Mouse (Mus musculus) MEL (cell line): ENCODE results near the gene Nsmce3. TPM values are rescaled to one million over a fixed set of nuclear protein-coding genes. Genes with fewer than 3 reads are reported as not detected.

Experiments
- DNase-seq: peaks from one replicate; pipeline ENCODE4 v3.0.0; 2011; ENCODE audit warnings: low read depth, low spot score
- H3K27ac ChIP-seq: 2 replicates; pipeline ENCODE4 v1.5.1; 2012; ENCODE audit warnings: low read depth, mild to moderate bottlenecking, control low read depth, low read length, moderate library complexity; ENCODE audit not compliant: control insufficient read depth
- H3K27me3 ChIP-seq, 2 experiments: fragments of 150-350 bp in 1 of 2; sonication (generic) in 1 of 2; 2 replicates each; pipeline ENCODE4 v1.6.1; 2012; ENCODE audit warnings: low read length in 2 of 2, mild to moderate bottlenecking in 2 of 2, improper control_type of control experiment in 1 of 2, moderate library complexity in 1 of 2; ENCODE audit not compliant: insufficient read depth in 2 of 2, control insufficient read depth in 1 of 2
- H3K36me3 ChIP-seq, 2 experiments: 2 replicates each; pipeline ENCODE4 v1.6.1; 2012 to 2014; ENCODE audit warnings: low read length in 2 of 2, improper control_type of control experiment in 1 of 2, inconsistent platforms in 1 of 2, mild to moderate bottlenecking in 1 of 2; ENCODE audit not compliant: insufficient read depth in 2 of 2, control insufficient read depth in 1 of 2
- H3K4me1 ChIP-seq, 2 experiments: fragments of 150-350 bp in 1 of 2; sonication (generic) in 1 of 2; 2 replicates each; pipeline ENCODE4 v1.6.1; 2012; ENCODE audit warnings: low read length in 2 of 2, improper control_type of control experiment in 1 of 2, mild to moderate bottlenecking in 1 of 2; ENCODE audit not compliant: insufficient read depth in 2 of 2, control insufficient read depth in 1 of 2
- H3K4me3 ChIP-seq, 2 experiments: fragments of 150-350 bp in 1 of 2; sonication (generic) in 1 of 2; 2 replicates each; pipeline ENCODE4 v1.5.1; 2012; ENCODE audit warnings: low read depth in 2 of 2, low read length in 2 of 2, mild to moderate bottlenecking in 2 of 2, moderate library complexity in 2 of 2, control low read depth in 1 of 2, improper control_type of control experiment in 1 of 2; ENCODE audit not compliant: control insufficient read depth in 1 of 2, insufficient read depth in 1 of 2
- H3K79me2 ChIP-seq: 2 replicates; pipeline ENCODE4 v1.6.1; 2012; ENCODE audit warnings: mild to moderate bottlenecking, low read length, moderate library complexity; ENCODE audit not compliant: control insufficient read depth, poor library complexity, insufficient read depth
- H3K9ac ChIP-seq: 2 replicates; pipeline ENCODE4 v1.6.1; 2012; ENCODE audit warnings: low read depth, mild to moderate bottlenecking, control low read depth, low read length, moderate library complexity; ENCODE audit not compliant: control insufficient read depth, poor library complexity, severe bottlenecking
- H3K9me3 ChIP-seq: fragments of 150-350 bp; sonication (generic); replicated peaks from 2 replicates; pipeline ENCODE4 v1.6.1; 2012; ENCODE audit warnings: mild to moderate bottlenecking, low read length, improper control_type of control experiment, moderate library complexity; ENCODE audit not compliant: insufficient read depth
- CHD2 ChIP-seq: IDR thresholded peaks from 2 replicates; pipeline ENCODE4 v1.6.1; 2011; ENCODE audit warnings: low read length, improper control_type of control experiment
- ETS1 ChIP-seq: IDR thresholded peaks from 2 replicates; pipeline ENCODE4 v1.6.1; 2012; ENCODE audit warnings: low read depth, mild to moderate bottlenecking, inconsistent platforms, low read length, improper control_type of control experiment, moderate library complexity
- GABPA ChIP-seq: IDR thresholded peaks from 2 replicates; pipeline ENCODE4 v1.6.1; 2012; ENCODE audit warnings: low read depth, mild to moderate bottlenecking, inconsistent platforms, low read length, improper control_type of control experiment, moderate library complexity
- GATA1 ChIP-seq: IDR thresholded peaks from 2 replicates; pipeline ENCODE4 v1.6.1; 2011; ENCODE audit warnings: low read depth, low read length, improper control_type of control experiment
- KAT2A ChIP-seq: conservative IDR thresholded peaks from 2 replicates; pipeline ENCODE4 v1.6.1; 2012; ENCODE audit warnings: low read depth, low read length, improper control_type of control experiment, inconsistent platforms
- NRF1 ChIP-seq: IDR thresholded peaks from 2 replicates; pipeline ENCODE4 v1.6.1; 2014; ENCODE audit warnings: low read depth, mild to moderate bottlenecking, inconsistent platforms, low read length, improper control_type of control experiment, moderate library complexity; ENCODE audit not compliant: poor library complexity, insufficient read depth, severe bottlenecking
- POLR2AphosphoS2 ChIP-seq: IDR thresholded peaks from 2 replicates; pipeline ENCODE4 v1.6.1; 2011; ENCODE audit warnings: low read length, improper control_type of control experiment
- RCOR1 ChIP-seq: IDR thresholded peaks from 2 replicates; pipeline ENCODE4 v1.6.1; 2012; ENCODE audit warnings: low read depth, mild to moderate bottlenecking, inconsistent platforms, low read length, improper control_type of control experiment
- TAL1 ChIP-seq: IDR thresholded peaks from 2 replicates; pipeline ENCODE4 v1.6.1; 2012; ENCODE audit warnings: mild to moderate bottlenecking, inconsistent platforms, low read length, moderate library complexity, mixed read lengths
- TBP ChIP-seq: IDR thresholded peaks from 2 replicates; pipeline ENCODE4 v1.8.0; 2011; ENCODE audit warnings: low read depth, low read length, improper control_type of control experiment
- TCF12 ChIP-seq: IDR thresholded peaks from 2 replicates; pipeline ENCODE4 v1.6.1; 2014; ENCODE audit warnings: low read depth, mild to moderate bottlenecking, inconsistent platforms, low read length, improper control_type of control experiment, moderate library complexity
- USF1 ChIP-seq: IDR thresholded peaks from 2 replicates; pipeline ENCODE4 v1.6.1; 2014; ENCODE audit warnings: low read depth, mild to moderate bottlenecking, inconsistent platforms, low read length, improper control_type of control experiment, moderate library complexity
- USF2 ChIP-seq, 2 experiments: IDR thresholded peaks; 2 replicates each; pipeline ENCODE4 v1.6.1; 2011 to 2012; ENCODE audit warnings: improper control_type of control experiment in 2 of 2, low read length in 2 of 2, borderline replicate concordance in 1 of 2, inconsistent platforms in 1 of 2, low read depth in 1 of 2, mild to moderate bottlenecking in 1 of 2; ENCODE audit not compliant: insufficient read depth in 1 of 2
- ZKSCAN1 ChIP-seq: IDR thresholded peaks from 2 replicates; pipeline ENCODE4 v1.6.1; 2012; ENCODE audit warnings: low read depth, mild to moderate bottlenecking, inconsistent platforms, low read length, improper control_type of control experiment, moderate library complexity
- ZMIZ1 ChIP-seq: IDR thresholded peaks from 2 replicates; pipeline ENCODE4 v1.6.1; 2012; ENCODE audit warnings: low read depth, mild to moderate bottlenecking, inconsistent platforms, low read length, improper control_type of control experiment, moderate library complexity
- ZNF384 ChIP-seq: IDR thresholded peaks from 2 replicates; pipeline ENCODE4 v1.6.1; 2012; ENCODE audit warnings: low read depth, mild to moderate bottlenecking, inconsistent platforms, low read length, improper control_type of control experiment
- polyA plus RNA-seq, 2 experiments: library from polyadenylated mRNA; stranded (reverse) in 1 of 2; unstranded in 1 of 2; fragments of >175 nt in 1 of 2; fragments of >200 nt in 1 of 2; gene quantifications; 2 replicates each; pipeline versions ENCODE4 v1.2.1 to v1.2.4; 2012; ENCODE audit warnings: low replicate concordance in 2 of 2, low read depth in 1 of 2; ENCODE audit not compliant: insufficient read length in 2 of 2, insufficient read depth in 1 of 2, missing spikeins in 1 of 2
- total RNA-seq: library from RNA; depleted of rRNA; stranded (reverse); fragments of 300-350 nt; gene quantifications from 2 replicates; pipeline ENCODE4 v1.2.3, GENCODE M21; 2012

The Nsmce3 gene
- total and polyA plus RNA-seq, 3 experiments: 9.5 to 9.9 TPM; not detected in 1

GRCm38 (mm10) chr7:64863538-64863937 lies 9.3 kb downstream of the Nsmce3 start:
- Histone ChIP-seq H3K27ac (no peak overlapping the region), H3K9me3 (no peaks in the 10 kb centered on the region), H3K4me1 (no peaks in the 10 kb centered on the region), H3K36me3 (no peaks in the 10 kb centered on the region), H3K9ac (no peak overlapping the region), H3K79me2 (no peaks in the 10 kb centered on the region), H3K27me3 (no peaks in the 10 kb centered on the region), H3K4me3 (no peak overlapping the region)
- TF ChIP-seq TAL1: no peak
- DNase-seq: no peak

DNA sequence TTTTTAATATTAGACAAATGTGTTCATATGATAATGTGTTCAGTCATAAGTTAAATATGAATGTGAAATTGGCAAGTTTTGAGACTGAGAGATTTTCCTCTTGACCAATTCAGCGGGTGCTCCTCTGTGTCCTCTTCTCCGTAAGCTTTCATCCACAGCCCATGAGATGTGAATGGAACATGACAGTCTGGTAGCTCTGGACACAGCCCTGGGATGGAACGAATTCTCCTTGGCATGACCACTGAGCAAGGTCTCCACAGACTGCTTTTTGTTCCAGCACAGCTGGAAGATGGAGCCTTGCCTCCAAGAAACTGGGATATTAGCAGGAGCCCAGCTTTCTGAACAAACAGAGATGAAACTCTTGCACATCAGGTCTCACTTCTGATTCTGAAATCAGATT lies 9.8 kb downstream of the Nsmce3 start:
- Histone ChIP-seq H3K79me2 (no peaks in the 10 kb centered on the region), H3K4me3 (no peak overlapping the region), H3K36me3 (no peaks in the 10 kb centered on the region), H3K9ac (no peak overlapping the region), H3K9me3 (no peaks in the 10 kb centered on the region), H3K4me1 (no peaks in the 10 kb centered on the region), H3K27ac (no peak overlapping the region), H3K27me3 (no peaks in the 10 kb centered on the region)
- DNase-seq: no peak
- no peak for TF ChIP-seq USF1
- TF ChIP-seq POLR2AphosphoS2: no peak
- no peak for TF ChIP-seq KAT2A
- TF ChIP-seq GATA1: no peak
- no peak for TF ChIP-seq USF2 (IDR thresholded peaks at IDR 0.05; ENCODE audit: borderline replicate concordance in 1 of 2, insufficient read depth in 1 of 2, low read depth in 1 of 2, low read length in 2 of 2)
- TF ChIP-seq ZNF384: no peak
- no peak for TF ChIP-seq RCOR1
- no peak for TF ChIP-seq CHD2
- no peak for TF ChIP-seq ETS1
- no peak for TF ChIP-seq TBP
- no peak for TF ChIP-seq ZKSCAN1
- TF ChIP-seq NRF1: no peak
- no peak for TF ChIP-seq GABPA
- no peak for TF ChIP-seq TCF12
- no peak for TF ChIP-seq TAL1
- TF ChIP-seq ZMIZ1: no peak
